Mouse (Mus musculus): ENCODE measurements around the gene Evi5.

Gene Evi5

DNA sequence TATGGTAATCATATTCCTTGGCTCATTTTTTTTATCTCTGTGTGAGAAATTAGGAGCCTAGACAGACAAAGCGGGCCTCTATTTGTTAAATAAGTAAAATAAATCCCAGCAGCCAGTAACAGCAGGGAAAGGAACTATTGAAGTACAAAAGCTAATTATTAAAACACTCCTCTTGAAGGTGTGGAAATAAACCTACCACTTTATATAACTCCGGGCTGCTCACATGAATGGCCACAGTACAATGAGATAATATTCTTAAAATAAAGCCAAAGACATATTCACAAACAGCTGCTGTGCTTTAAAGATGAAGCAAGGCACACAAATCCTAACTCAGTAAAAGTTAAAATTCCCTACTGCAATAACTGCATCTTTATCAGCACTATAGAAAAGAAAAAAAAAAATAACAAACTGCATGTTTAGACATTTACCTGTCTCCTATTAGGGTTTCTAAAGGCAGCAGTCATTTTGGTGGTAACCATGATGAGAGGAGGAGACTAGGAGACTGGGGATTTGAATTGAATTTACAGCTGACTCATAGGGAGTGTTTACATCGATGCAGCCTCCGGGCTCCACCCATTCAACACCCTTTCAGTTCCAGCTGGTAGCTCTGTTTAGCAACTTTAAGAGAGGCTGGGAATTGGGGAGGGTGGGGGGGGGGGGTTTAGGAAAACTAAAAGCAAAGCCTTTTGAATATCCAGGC is at the start of gene Evi5:
Gene Evi5, minus strand, starts transcription at position 547 of the 700 bp plus-strand sequence.
- no peak for DNase-seq (ENCODE audit: low read depth in 2 of 2, low spot score in 2 of 2)

GRCm38 (mm10) chr5:107924564-107924963 is 49.7 kb upstream of the Evi5 start:
- no peak for DNase-seq (ENCODE audit: low read depth in 2 of 2, low spot score in 2 of 2)

DNA sequence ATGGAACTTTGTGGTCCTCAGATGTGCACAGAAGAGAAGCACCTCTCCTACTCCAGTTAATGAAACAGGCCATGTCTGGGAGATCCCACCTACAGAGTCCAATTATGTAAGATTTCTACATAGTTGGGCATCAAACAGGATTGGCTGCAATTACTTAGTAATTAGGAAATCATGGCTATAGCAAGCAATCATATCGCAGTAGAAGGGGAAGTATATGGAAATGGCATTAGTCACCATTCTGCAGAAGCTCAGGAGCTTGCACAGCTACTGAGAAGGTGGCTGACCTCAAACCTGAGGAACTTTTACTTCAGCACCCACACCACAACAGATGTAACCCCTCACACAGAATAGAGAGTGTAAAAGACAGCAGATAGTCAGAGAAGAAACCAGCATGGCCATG is 47.9 kb upstream of the Evi5 start:
- DNase-seq (ENCODE audit: low read depth in 2 of 2, low spot score in 2 of 2), result no peak

- peak; percentile 63 to 71 for DNase-seq (ENCODE audit: low read depth in 2 of 2, low spot score in 2 of 2)
These were observed 46.7 kb upstream of the Evi5 start for GRCm38 (mm10) chr5:107921400-107922252.

DNA sequence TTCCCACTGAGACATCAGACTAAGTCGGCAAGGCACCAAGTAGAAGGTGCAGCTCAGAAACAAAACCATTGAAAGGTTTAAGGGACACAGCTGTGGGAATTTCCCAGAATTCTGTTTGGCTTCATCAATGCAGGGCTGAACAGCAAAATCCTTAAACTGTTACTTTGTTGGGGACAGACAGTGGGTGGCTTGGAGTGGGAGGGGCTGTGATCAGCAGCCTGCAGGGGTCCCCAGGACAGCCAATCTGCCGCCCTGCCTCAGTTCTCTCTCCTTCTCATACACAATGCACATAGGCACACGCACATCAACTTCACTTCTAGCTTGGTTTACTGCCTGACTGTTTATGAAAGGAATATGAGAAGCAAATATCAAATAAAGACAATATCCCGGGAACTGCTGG is 40.4 kb upstream of the Evi5 start:
- no peak for DNase-seq (ENCODE audit: low read depth in 2 of 2, low spot score in 2 of 2)

DNA sequence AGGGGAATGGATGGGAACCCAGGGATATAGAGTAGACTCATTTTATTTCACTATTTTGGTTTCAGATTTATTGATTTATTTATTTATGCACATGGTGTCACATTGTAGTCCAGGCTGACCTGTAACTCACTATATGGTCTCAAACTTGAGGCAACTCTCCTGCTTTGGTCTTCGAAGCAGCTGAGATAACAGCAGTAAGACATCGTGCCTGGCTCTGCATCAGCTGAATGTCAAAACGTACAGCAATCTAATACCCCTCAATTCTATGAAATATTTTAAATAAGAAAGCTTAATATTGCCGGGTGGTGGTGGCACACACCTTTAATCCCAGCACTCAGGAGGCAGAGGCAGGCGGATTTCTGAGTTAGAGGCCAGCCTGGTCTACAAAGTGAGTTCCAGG is 36.1 kb upstream of the Evi5 start:
- no peak for DNase-seq (ENCODE audit: low read depth in 2 of 2, low spot score in 2 of 2)

DNA sequence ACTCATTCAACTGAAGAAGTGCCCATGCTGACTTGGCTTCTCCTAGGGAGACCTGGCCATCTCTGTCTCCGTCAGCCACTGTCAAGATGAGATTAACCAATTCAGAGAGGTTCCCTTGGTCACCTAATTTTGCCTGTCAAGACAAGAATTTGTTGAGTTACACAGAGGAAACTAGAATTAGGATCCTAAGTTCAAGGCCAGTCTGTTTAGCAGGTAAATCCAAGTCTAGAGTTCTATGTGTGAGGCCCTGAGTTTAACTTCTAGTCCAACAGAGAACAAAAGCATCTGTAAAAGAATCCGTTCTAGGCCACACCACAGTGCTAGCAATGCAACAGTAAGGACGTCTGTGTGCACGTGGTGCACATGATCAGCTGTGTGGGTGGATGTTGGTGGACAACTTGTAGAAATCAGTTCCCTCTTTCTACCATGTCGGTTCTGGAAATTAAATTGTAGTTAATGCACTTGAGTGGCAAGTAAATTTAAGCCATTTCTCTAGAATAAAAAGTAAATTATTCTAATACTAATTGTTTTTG is 35.2 kb upstream of the Evi5 start:
- DNase-seq (ENCODE audit: low read depth in 2 of 2, low spot score in 2 of 2), result no peak

DNA sequence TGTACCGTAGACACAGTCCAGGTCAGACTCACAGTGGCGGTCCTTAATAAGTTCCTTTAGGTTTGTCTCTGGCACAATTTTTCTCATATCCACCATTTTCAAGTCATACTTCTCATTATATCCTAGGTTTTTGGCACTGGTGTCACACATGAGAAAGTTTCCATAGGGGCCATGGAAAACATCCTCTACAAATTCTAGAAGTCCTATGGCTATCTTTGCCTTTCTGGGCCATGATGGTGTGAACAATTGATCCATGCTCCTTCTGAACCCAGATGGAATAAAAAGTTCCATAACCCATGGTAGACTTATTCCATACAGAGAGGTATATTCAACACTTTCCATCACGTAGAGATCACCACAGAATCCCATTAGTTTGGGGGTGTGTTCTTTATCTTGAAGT is 34.8 kb upstream of the Evi5 start:
- DNase-seq (ENCODE audit: low read depth in 2 of 2, low spot score in 2 of 2), result no peak

DNA sequence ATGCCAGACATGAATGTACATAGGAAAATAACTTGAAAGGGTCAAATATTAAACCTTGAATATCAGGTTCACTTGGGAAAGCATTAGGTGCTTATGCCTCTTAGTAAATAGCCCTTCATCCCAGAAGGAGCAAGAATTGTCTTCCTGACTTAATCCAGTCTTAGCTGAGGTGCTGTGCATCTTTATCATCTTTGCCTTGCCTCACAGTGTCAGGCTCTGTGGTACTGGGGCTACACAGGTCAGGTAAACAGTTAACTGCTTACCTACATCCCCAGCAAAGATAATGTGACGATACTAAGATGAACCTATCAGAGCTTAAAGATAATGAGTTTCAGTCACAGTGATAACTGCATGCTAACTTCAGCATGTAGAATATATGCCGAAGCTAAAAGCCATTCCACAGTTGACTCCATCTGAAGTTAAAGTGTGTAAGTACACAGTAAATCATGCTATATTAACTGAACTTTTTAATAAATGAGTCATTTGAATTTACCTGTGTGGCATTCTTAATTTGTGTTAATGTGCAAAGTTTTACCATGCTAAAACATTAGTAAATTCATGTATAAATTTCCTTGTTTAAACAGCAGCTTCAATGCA is 33.7 kb upstream of the Evi5 start:
- no peak for DNase-seq (ENCODE audit: low read depth in 2 of 2, low spot score in 2 of 2)

DNA sequence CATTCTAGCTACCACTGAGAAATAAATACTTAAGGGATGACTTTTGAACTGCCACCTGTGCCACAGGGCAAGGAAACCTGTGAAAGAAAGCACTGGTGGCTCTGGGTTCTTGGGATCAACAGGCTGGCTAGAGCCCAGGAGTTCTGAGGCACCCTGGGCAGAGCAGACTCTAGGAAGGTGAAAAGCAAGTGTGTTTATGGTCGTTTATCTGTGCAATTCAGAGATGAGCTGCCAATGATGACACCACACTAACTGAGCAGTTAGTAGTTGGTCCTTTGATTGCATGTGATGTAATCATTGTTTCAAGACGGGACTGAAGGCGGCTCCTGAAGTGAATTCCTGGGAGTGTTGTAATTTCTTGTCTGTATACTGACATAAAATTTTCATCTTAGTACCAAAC is 29.4 kb upstream of the Evi5 start:
- no peak for DNase-seq (ENCODE audit: low read depth in 2 of 2, low spot score in 2 of 2)

GRCm38 (mm10) chr5:107901014-107901615 is 26.2 kb upstream of the Evi5 start:
- DNase-seq (ENCODE audit: low read depth in 2 of 2, low spot score in 2 of 2), result peak; percentile 48 to 56

DNA sequence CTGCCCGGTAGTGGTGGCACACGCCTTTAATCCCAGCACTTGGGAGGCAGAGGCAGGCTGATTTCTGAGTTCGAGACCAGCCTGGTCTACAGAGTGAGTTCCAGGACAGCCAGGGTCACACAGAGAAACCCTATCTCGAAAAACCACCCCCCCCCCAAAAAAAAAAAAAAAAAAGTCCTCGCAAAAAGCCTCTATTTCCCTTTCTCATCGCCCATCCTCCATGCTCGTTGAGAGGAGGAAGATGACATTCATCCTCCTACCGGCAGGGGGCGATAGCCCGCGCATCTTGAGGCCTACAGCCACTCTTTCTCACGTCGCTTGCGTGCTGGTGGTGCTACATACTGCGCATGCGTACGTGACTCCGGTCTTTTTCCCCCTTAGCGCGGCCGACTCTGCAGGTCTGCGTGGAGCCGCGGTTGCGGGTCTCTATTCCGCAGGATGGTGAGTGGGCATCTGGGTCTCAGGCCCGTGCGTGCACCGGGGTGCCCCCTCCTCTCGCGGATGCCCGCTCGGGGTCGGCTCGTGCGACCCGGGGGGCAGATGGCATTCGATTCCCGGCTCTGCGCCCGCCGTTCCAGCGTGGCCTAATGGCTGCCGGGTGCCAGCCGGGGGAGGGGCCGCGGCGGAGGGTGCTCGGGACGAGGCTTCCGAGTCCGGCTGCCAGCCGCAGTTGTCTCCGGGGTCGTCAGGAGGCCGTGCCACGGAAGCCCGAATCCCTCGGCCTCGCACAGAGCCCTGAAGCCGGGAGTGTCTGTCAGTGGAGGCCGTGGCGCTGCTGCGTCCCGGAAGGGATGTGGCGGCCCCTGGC is 25.5 kb upstream of the Evi5 start, which contains the start of gene Rpl5:
Gene Rpl5, plus strand, starts transcription at position 297 of the 808 bp plus-strand sequence.
- DNase-seq (ENCODE audit: low read depth in 2 of 2, low spot score in 2 of 2), result peak; percentile 93

- DNase-seq (ENCODE audit: low read depth in 2 of 2, low spot score in 2 of 2), result no peak
These were observed 21.4 kb upstream of the Evi5 start for GRCm38 (mm10) chr5:107896265-107896664.

DNA sequence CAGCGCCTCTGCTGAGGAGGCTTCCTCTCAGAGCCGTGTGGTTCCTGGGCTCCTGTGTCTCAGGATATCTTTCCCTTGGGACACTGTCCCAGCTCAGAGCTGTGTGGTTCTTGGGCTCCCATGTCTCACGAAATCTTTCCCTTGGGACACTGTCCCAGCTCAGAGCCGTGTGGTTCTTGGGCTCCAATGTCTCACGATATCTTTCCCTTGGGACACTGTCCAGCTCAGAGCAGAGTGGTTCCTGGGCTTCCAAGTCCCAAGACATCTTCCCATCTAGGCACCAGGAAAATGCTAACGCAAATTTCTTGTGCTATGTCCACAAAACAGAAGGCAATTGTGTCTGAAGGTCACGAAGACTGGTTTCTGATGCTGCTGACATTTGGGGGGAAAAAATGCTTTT is 19.8 kb upstream of the Evi5 start:
- no peak for DNase-seq (ENCODE audit: low read depth in 2 of 2, low spot score in 2 of 2)

DNA sequence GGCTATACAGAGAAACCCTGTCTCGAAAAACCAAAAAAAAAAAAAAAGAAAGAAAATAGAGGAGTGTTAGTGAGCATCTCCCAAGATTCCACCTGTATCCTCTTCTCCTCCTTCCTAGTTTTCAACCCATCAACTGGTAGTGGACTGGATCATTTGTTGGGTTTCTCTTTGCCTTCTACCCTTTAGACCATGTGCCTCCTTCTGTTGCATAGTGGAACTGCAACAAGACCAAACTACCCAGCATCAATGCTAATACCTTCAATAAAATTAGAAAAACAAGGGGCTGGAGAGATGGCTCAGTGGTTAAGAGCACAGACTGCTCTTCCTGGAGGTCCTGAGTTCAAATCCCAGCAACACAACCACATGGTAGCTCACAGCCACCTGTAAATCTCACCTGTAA is 16.6 kb upstream of the Evi5 start:
- DNase-seq (ENCODE audit: low read depth in 2 of 2, low spot score in 2 of 2), result peak in 1 of 2 experiments; percentile 20

DNA sequence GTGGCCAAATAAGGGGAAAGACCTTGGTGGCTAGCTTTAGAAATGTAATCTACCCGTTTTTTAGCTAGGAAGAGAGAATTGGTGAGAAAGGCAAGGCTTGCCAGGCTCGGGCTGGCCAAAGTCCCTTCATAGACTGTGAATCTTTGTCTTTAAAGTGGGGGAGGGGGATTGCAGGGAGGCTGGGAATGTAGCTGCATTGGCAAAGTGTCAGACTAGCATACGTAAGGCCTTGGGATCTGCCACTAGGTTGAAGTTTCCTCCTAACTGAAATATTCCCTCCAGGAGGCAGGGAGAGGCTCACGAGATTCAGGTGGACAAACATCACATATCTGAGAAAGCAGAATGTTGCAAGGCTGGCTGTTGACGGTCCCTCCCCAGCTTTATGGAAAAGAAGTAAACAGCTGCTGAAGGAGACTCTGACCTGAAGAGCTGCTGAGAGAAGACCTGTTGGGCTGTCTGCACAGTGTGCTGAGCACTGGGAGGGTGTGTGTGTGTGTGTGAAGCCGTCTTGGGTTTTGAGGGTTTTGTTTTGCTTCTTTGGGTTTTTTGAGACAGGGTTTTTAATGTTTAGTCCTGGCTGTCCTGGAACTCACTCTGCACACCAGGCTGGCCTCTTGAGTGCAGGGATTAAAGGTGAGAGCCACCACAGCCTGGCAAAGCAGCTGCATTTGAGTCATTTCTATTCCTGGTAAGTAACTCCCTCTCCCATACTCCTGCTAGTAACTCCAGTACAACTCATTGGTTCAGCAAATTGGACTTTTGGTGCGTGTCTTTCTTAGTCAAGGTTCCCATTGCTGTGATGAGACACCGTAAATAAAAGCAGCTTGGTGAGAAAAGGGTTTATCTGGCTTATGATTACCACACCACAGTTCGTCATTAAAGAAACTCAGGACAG is 15.3 kb upstream of the Evi5 start:
- no peak for DNase-seq (ENCODE audit: low read depth in 2 of 2, low spot score in 2 of 2)

GRCm38 (mm10) chr5:107880710-107881109 is 5.8 kb upstream of the Evi5 start:
- no peak for DNase-seq (ENCODE audit: low read depth in 2 of 2, low spot score in 2 of 2)

DNA sequence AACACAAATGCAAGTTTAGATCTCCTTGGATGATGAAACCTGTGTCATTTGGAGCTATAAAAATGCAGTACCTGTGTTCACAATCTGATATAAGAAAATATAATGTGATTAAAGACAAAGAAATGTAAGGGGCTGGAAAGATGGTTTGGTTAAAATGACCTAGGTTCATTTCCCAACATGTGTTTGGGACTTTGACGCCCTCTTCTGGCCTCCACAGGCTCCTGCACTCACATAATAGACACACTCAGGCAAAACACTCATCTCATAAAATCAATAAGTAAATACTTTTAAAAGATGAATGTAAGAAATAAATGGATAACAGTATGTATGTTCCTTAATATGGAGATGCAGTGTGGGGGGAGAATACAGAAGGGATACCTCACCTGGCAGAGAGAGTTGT is 2.1 kb upstream of the Evi5 start:
- no peak for DNase-seq (ENCODE audit: low read depth in 2 of 2, low spot score in 2 of 2)

DNA sequence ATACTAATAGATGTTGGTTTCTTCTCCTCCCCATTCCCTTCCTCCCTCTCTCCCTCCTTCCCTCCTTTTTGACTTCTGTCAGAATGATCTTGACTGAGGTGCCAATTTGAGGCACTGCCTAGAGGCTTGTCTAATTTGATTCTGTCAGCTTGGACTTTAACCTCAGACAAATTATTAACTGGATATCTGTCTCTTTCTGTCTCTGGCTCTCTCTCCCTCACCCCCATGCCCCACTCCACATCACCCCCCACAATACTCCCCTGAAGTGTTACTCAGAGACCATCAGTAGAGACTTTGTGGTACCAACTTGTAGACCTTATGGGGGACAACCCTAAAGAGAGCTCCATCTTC is 329 bp upstream of the Evi5 start:
- DNase-seq (ENCODE audit: low read depth in 2 of 2, low spot score in 2 of 2), result no peak

- DNase-seq (ENCODE audit: low read depth in 2 of 2, low spot score in 2 of 2), result no peak
These were observed 1.0 kb downstream of the Evi5 start for GRCm38 (mm10) chr5:107873886-107874302.
